Mouse (Mus musculus) CH12.LX (cell line): ENCODE measurements at regions not wholly inside any gene's neighbourhood (a gene's known extent, or its start where the extent isn't known, plus 50 kb on each side); places are given as distances from the start of the nearest gene placed in this dataset.

Experiments used
- DNase-seq: peaks from one replicate; pipeline ENCODE4 v3.0.0-alpha.2; 2013; ENCODE audit errors: extremely low read depth
- H3K27ac ChIP-seq: 2 replicates; pipeline ENCODE4 v1.5.1; 2012; ENCODE audit warnings: low read depth, mild to moderate bottlenecking, control low read depth, moderate library complexity; ENCODE audit not compliant: insufficient read depth
- H3K27me3 ChIP-seq: replicated peaks from 2 replicates; pipeline ENCODE3; 2012; ENCODE audit warnings: inconsistent platforms
- H3K36me3 ChIP-seq, 2 experiments: replicated peaks in 1 of 2; 2 replicates each; pipeline versions ENCODE3 to v1.6.1; 2012; ENCODE audit warnings: inconsistent platforms in 1 of 2, low read length in 1 of 2, mild to moderate bottlenecking in 1 of 2, mixed read lengths in 1 of 2, moderate library complexity in 1 of 2; ENCODE audit not compliant: control insufficient read depth in 1 of 2, insufficient read depth in 1 of 2
- H3K4me1 ChIP-seq, 2 experiments: 2 replicates each; pipeline ENCODE4 v1.6.1; 2012; ENCODE audit warnings: inconsistent platforms in 1 of 2, moderate library complexity in 1 of 2; ENCODE audit not compliant: insufficient read depth in 2 of 2, control insufficient read depth in 1 of 2
- H3K4me2 ChIP-seq: 2 replicates; pipeline ENCODE4 v1.6.1; 2012; ENCODE audit warnings: low read depth, mild to moderate bottlenecking, control low read depth; ENCODE audit not compliant: poor library complexity, insufficient read depth, severe bottlenecking
- H3K4me3 ChIP-seq, 3 experiments: fragments of 150-350 bp in 1 of 3; sonication (generic) in 1 of 3; replicated peaks in 1 of 3; 2 replicates each; pipeline versions ENCODE3 to v1.5.1; 2011 to 2012; ENCODE audit warnings: low read depth in 2 of 3, low read length in 2 of 3, mild to moderate bottlenecking in 2 of 3, moderate library complexity in 2 of 3, control low read depth in 1 of 3, improper control_type of control experiment in 1 of 3, inconsistent platforms in 1 of 3, mixed read lengths in 1 of 3; ENCODE audit not compliant: poor library complexity in 1 of 3
- H3K79me2 ChIP-seq: replicated peaks from 2 replicates; pipeline ENCODE4 v1.6.1; 2012; ENCODE audit warnings: mild to moderate bottlenecking, moderate library complexity; ENCODE audit not compliant: control insufficient read depth, poor library complexity, insufficient read depth, severe bottlenecking; ENCODE audit errors: extremely low read depth
- H3K9ac ChIP-seq: 2 replicates; pipeline ENCODE4 v1.6.1; 2012; ENCODE audit warnings: low read depth, mild to moderate bottlenecking, control low read depth, moderate library complexity; ENCODE audit not compliant: insufficient read depth
- H3K9me3 ChIP-seq: replicated peaks from 2 replicates; pipeline ENCODE3; 2012; ENCODE audit warnings: low read length, inconsistent platforms, mixed read lengths
- CHD1 ChIP-seq: IDR thresholded peaks from 2 replicates; pipeline ENCODE4 v1.6.1; 2012; ENCODE audit warnings: low read depth, low read length, improper control_type of control experiment, inconsistent platforms
- GABPA ChIP-seq: IDR thresholded peaks from 2 replicates; pipeline ENCODE4 v1.6.1; 2012; ENCODE audit warnings: low read depth, low read length, improper control_type of control experiment, inconsistent platforms; ENCODE audit not compliant: insufficient replicate concordance
- HCFC1 ChIP-seq: IDR thresholded peaks from 2 replicates; pipeline ENCODE4 v1.6.1; 2012; ENCODE audit warnings: low read depth, mild to moderate bottlenecking, inconsistent platforms, low read length, improper control_type of control experiment
- IRF4 ChIP-seq: IDR thresholded peaks from 2 replicates; pipeline ENCODE4 v1.6.1; 2014; ENCODE audit warnings: low read depth, mild to moderate bottlenecking, inconsistent platforms, low read length, improper control_type of control experiment
- JUN ChIP-seq: IDR thresholded peaks from 2 replicates; pipeline ENCODE4 v1.6.1; 2011; ENCODE audit warnings: low read depth, mild to moderate bottlenecking, low read length, improper control_type of control experiment, moderate library complexity; ENCODE audit not compliant: insufficient read depth
- JUND ChIP-seq: conservative IDR thresholded peaks from 2 replicates; pipeline ENCODE4 v1.6.1; 2011; ENCODE audit warnings: low read depth, low read length, improper control_type of control experiment
- MAX ChIP-seq: IDR thresholded peaks from 2 replicates; pipeline ENCODE4 v1.6.1; 2011; ENCODE audit warnings: low read length, improper control_type of control experiment
- MEF2A ChIP-seq: IDR thresholded peaks from 2 replicates; pipeline ENCODE4 v1.6.1; 2014; ENCODE audit warnings: low read depth, mild to moderate bottlenecking, inconsistent platforms, low read length, improper control_type of control experiment, borderline replicate concordance
- MXI1 ChIP-seq: IDR thresholded peaks from 2 replicates; pipeline ENCODE4 v1.6.1; 2011; ENCODE audit warnings: mild to moderate bottlenecking, low read depth, low read length, improper control_type of control experiment
- NELFE ChIP-seq: IDR thresholded peaks from 2 replicates; pipeline ENCODE4 v1.6.1; 2011; ENCODE audit warnings: low read depth, low read length, improper control_type of control experiment
- NRF1 ChIP-seq: IDR thresholded peaks from 2 replicates; pipeline ENCODE4 v1.6.1; 2014; ENCODE audit warnings: low read depth, mild to moderate bottlenecking, inconsistent platforms, low read length, improper control_type of control experiment, moderate library complexity
- PAX5 ChIP-seq: IDR thresholded peaks from 2 replicates; pipeline ENCODE4 v1.6.1; 2012; ENCODE audit warnings: low read length, inconsistent platforms, mixed read lengths
- POLR2AphosphoS2 ChIP-seq: IDR thresholded peaks from 2 replicates; pipeline ENCODE4 v1.6.1; 2011; ENCODE audit warnings: low read depth, low read length, improper control_type of control experiment
- RAD21 ChIP-seq: IDR thresholded peaks from 2 replicates; pipeline ENCODE4 v1.6.1; 2011; ENCODE audit warnings: low read depth, mild to moderate bottlenecking, low read length, improper control_type of control experiment, moderate library complexity
- RCOR1 ChIP-seq: conservative IDR thresholded peaks from 2 replicates; pipeline ENCODE4 v1.6.1; 2012; ENCODE audit warnings: low read depth, mild to moderate bottlenecking, inconsistent platforms, low read length, improper control_type of control experiment
- SIN3A ChIP-seq: IDR thresholded peaks from 2 replicates; pipeline ENCODE4 v1.6.1; 2012; ENCODE audit warnings: low read length, improper control_type of control experiment, inconsistent platforms
- SMC3 ChIP-seq: IDR thresholded peaks from 2 replicates; pipeline ENCODE4 v1.6.1; 2011; ENCODE audit warnings: low read depth, low read length, improper control_type of control experiment
- TBP ChIP-seq: conservative IDR thresholded peaks from 2 replicates; pipeline ENCODE4 v1.6.1; 2011; ENCODE audit warnings: low read depth, low read length, improper control_type of control experiment
- TCF12 ChIP-seq: IDR thresholded peaks from 2 replicates; pipeline ENCODE4 v1.6.1; 2014; ENCODE audit warnings: low read depth, mild to moderate bottlenecking, inconsistent platforms, low read length, improper control_type of control experiment
- UBTF ChIP-seq: IDR thresholded peaks from 2 replicates; pipeline ENCODE4 v1.6.1; 2012; ENCODE audit warnings: low read depth, mild to moderate bottlenecking, inconsistent platforms, low read length, improper control_type of control experiment, moderate library complexity
- USF1 ChIP-seq: IDR thresholded peaks from 2 replicates; pipeline ENCODE4 v1.6.1; 2014; ENCODE audit warnings: low read depth, mild to moderate bottlenecking, inconsistent platforms, low read length, improper control_type of control experiment
- USF2 ChIP-seq: conservative IDR thresholded peaks from 2 replicates; pipeline ENCODE4 v1.6.1; 2011; ENCODE audit warnings: low read depth, low read length, improper control_type of control experiment
- ZC3H11A ChIP-seq: IDR thresholded peaks from 2 replicates; pipeline ENCODE4 v1.6.1; 2012; ENCODE audit warnings: low read depth, mild to moderate bottlenecking, inconsistent platforms, low read length, improper control_type of control experiment
- ZKSCAN1 ChIP-seq: IDR thresholded peaks from 2 replicates; pipeline ENCODE4 v1.6.1; 2012; ENCODE audit warnings: low read depth, inconsistent platforms, low read length, improper control_type of control experiment, borderline replicate concordance
- ZNF384 ChIP-seq: IDR thresholded peaks from 2 replicates; pipeline ENCODE4 v1.6.1; 2012; ENCODE audit warnings: low read depth, low read length, improper control_type of control experiment, inconsistent platforms
- dilution Hi-C: fragments of 300-500 bp; cut with MboI; formaldehyde crosslinking; loops from 2 replicates; pipeline ENCODE4 v1.14.3; 2020; ENCODE audit warnings: low sequenced_read_pairs; ENCODE audit not compliant: extremely low pct_unique_long_range_greater_than_20kb, extremely low pct_ligation_motif_present
- in situ Hi-C: fragments of 300-500 bp; cut with MboI; formaldehyde crosslinking; loops from 3 replicates; pipeline ENCODE4 v1.14.3; 2019; ENCODE audit warnings: low sequenced_read_pairs, low pct_ligation_motif_present, low pct_unique_long_range_greater_than_20kb, mixed read lengths

GRCm38 (mm10) chr13:51295872-51296271 lies 112.6 kb upstream of the S1pr3 start:
- no peak for TF ChIP-seq USF2
- no peak for TF ChIP-seq SMC3
- no peak for TF ChIP-seq JUN
- no peak for TF ChIP-seq NRF1
- no peak for TF ChIP-seq UBTF
- TF ChIP-seq MEF2A = no peak
- no peak for TF ChIP-seq POLR2AphosphoS2
- TF ChIP-seq TBP = no peak
- TF ChIP-seq PAX5 = no peak
- no peak for TF ChIP-seq SIN3A
- no peak for TF ChIP-seq IRF4
- TF ChIP-seq HCFC1 = no peak
- TF ChIP-seq TCF12 = no peak
- TF ChIP-seq MAX = no peak
- no peak for TF ChIP-seq JUND
- no peak for TF ChIP-seq GABPA
- TF ChIP-seq RCOR1 = no peak
- TF ChIP-seq MXI1 = no peak
- dilution Hi-C loops (no loop called here), in situ Hi-C loops (no loop called here)
- Histone ChIP-seq H3K27me3 (no peaks in the 10 kb centered on the region), H3K36me3 (no peaks in the 10 kb centered on the region), H3K4me1 (peaks cover 2 to 12% of the 10 kb centered on the region in 2 experiments; a peak in 3 of 4 replicates), H3K4me3 (no peak overlapping the region), H3K9ac (no peak overlapping the region), H3K4me2 (no peak overlapping the region), H3K9me3 (no peaks in the 10 kb centered on the region), H3K27ac (no peak overlapping the region), H3K79me2 (no peaks in the 10 kb centered on the region)
- no peak for DNase-seq

- Histone ChIP-seq H3K27ac (no peak overlapping the region), H3K4me3 (no peak overlapping the region), H3K9me3 (no peaks in the 10 kb centered on the region), H3K9ac (no peak overlapping the region), H3K79me2 (no peaks in the 10 kb centered on the region), H3K27me3 (no peaks in the 10 kb centered on the region), H3K36me3 (no peaks in the 10 kb centered on the region), H3K4me2 (no peak overlapping the region), H3K4me1 (peaks cover 0 to 10% of the 10 kb centered on the region in 2 experiments; a peak in 2 of 4 replicates)
- in situ Hi-C loops = no loop called here
- dilution Hi-C loops = no loop called here
- no peak for TF ChIP-seq USF2
- TF ChIP-seq RAD21 = no peak
- no peak for TF ChIP-seq ZC3H11A
- no peak for TF ChIP-seq ZNF384
- no peak for TF ChIP-seq NELFE
- no peak for TF ChIP-seq JUN
- no peak for TF ChIP-seq HCFC1
- TF ChIP-seq RCOR1 = no peak
- TF ChIP-seq CHD1 = no peak
- no peak for TF ChIP-seq MEF2A
- TF ChIP-seq NRF1 = no peak
- no peak for TF ChIP-seq ZKSCAN1
- TF ChIP-seq USF1 = no peak
- DNase-seq = no peak
Measured at GRCm38 (mm10) chr13:51297231-51297880, 111.1 kb upstream of the S1pr3 start.
